Comparison of ENCODE assay signal across 18 mouse cellular contexts in genomic region chr6:53448317-53448870, GRCm38 (mm10).
DNase-seq lines count a peak whose midpoint lies in the region; ATAC-seq and TF ChIP-seq lines count a peak whose summit lies in the region.
"Had no signal": no experiment of that assay in that cellular context is flagged by ENCODE, and none has a peak within 500 bp of the region (broad histone marks: within the 10 kb centered on the region; RNA-seq: fewer than 3 reads in every experiment).

No protein-coding gene starts in this region.

- H3K36me3 ChIP-seq in CH12.LX (replicated peaks in 1 of 2; ENCODE audit: control insufficient read depth in 1 of 2, insufficient read depth in 1 of 2, low read length in 1 of 2) = no peaks in the 10 kb centered on the region
- no peaks in the 10 kb centered on the region for H3K36me3 ChIP-seq in limb, embryonic 11.5 days (ENCODE audit: control insufficient read depth, insufficient read depth, low read length)
- H3K36me3 ChIP-seq: embryonic facial prominence, embryonic 13.5 days; heart, embryonic 10.5 days had no signal

- no peak for ATAC-seq in limb, embryonic 11.5 days (ENCODE audit: insufficient number of reproducible peaks, low FRiP score, low TSS enrichment, low read depth)
- peak; percentile 64 for ATAC-seq in megakaryocyte, adult 5-6 weeks (ENCODE audit: poor library complexity, severe bottlenecking)
- no peak for ATAC-seq in frontal cortex, adult (ENCODE audit: low TSS enrichment)

- intact Hi-C loops in heart, postnatal 14 days (cut with DNase I) = no loop called here

- no peak for TF ChIP-seq POLR2A in CH12.LX (IDR thresholded peaks at IDR 0.05; ENCODE audit: low read depth, low read length)

- TF ChIP-seq EP300 in CH12.LX (IDR thresholded peaks at IDR 0.05; ENCODE audit: low read length) = peak; percentile 28; the same call in 1 of the 2 replicates

- 80% methylated on average over 9 of the region's 9 CpGs for WGBS in limb, embryonic 11.5 days

- dilution Hi-C loops in CH12.LX (cut with MboI; ENCODE audit: extremely low pct_ligation_motif_present, extremely low pct_unique_long_range_greater_than_20kb, low sequenced_read_pairs) = no loop called here

- H3K4me3 ChIP-seq in CH12.LX (replicated peaks in 1 of 3; ENCODE audit: low read depth in 2 of 3, low read length in 2 of 3, poor library complexity in 1 of 3) = no peak overlapping the region
- H3K4me3 ChIP-seq in limb, embryonic 11.5 days (ENCODE audit: low read depth, low read length) = no peak overlapping the region
- H3K4me3 ChIP-seq: embryonic facial prominence, embryonic 13.5 days; heart, embryonic 10.5 days had no signal

- in situ Hi-C loops in CH12.LX (cut with MboI; ENCODE audit: low pct_ligation_motif_present, low pct_unique_long_range_greater_than_20kb, low sequenced_read_pairs) = no loop called here

- peaks cover 1% of the 10 kb centered on the region for H3K27me3 ChIP-seq in CH12.LX (replicated peaks)
- no peaks in the 10 kb centered on the region for H3K27me3 ChIP-seq in limb, embryonic 11.5 days (ENCODE audit: control insufficient read depth, insufficient read depth, low read length)

- peak overlapping the region; percentile 46 for H3K4me2 ChIP-seq in CH12.LX (ENCODE audit: insufficient read depth, low read depth, poor library complexity, severe bottlenecking)
- no peak overlapping the region for H3K4me2 ChIP-seq in limb, embryonic 11.5 days (ENCODE audit: low read depth, severe bottlenecking)
- H3K4me2 ChIP-seq: embryonic facial prominence, embryonic 13.5 days; liver, embryonic 11.5 days had no signal

- TF ChIP-seq RAD21 in CH12.LX (IDR thresholded peaks at IDR 0.05; ENCODE audit: low read depth, low read length) = no peak

- H3K9ac ChIP-seq in CH12.LX (ENCODE audit: insufficient read depth, low read depth) = no peak overlapping the region
- no peak overlapping the region for H3K9ac ChIP-seq in limb, embryonic 11.5 days (ENCODE audit: low read length)
- H3K9ac ChIP-seq: embryonic facial prominence, embryonic 13.5 days had no signal

- peak; percentile 78 for DNase-seq in heart, adult 11 months
- no peak for DNase-seq in heart, postnatal 14 days
- peak; percentile 46 for DNase-seq in CH12.LX (ENCODE audit: extremely low read depth)
- no peak for DNase-seq in limb, embryonic 11.5 days (ENCODE audit: low spot score)
- no peak for DNase-seq in adrenal gland, adult (ENCODE audit: inconsistent age in 2 of 2, low spot score in 1 of 2)
- DNase-seq in heart, adult 8-10 months (ENCODE audit: low spot score) = no peak
- DNase-seq: adrenal gland, postnatal 10 days; cerebellum, adult 2 months; gastrocnemius, postnatal 14 days; heart, postnatal 10 days; kidney, postnatal 25 days; layer of hippocampus, adult 9-11 months; spleen, adult 18-20 months had no signal

- peaks cover 11 to 40% of the 10 kb centered on the region in 2 experiments for H3K4me1 ChIP-seq in CH12.LX (ENCODE audit: control insufficient read depth in 1 of 2, insufficient read depth in 2 of 2)
- peaks cover 49% of the 10 kb centered on the region for H3K4me1 ChIP-seq in limb, embryonic 11.5 days (ENCODE audit: control insufficient read depth, insufficient read depth, low read length)

- TF ChIP-seq CTCF in CH12.LX (conservative IDR thresholded peaks at IDR 0.05 in 1 of 2, IDR thresholded peaks at IDR 0.05 in 1 of 2; ENCODE audit: low read depth in 2 of 2, low read length in 2 of 2) = no peak

- no peaks in the 10 kb centered on the region for H3K9me3 ChIP-seq in CH12.LX (replicated peaks; ENCODE audit: low read length)
- H3K9me3 ChIP-seq in limb, embryonic 11.5 days (ENCODE audit: control insufficient read depth, low read length) = no peaks in the 10 kb centered on the region
- H3K9me3 ChIP-seq: embryonic facial prominence, embryonic 13.5 days; heart, embryonic 10.5 days had no signal

- no peak overlapping the region for H3K27ac ChIP-seq in CH12.LX (ENCODE audit: insufficient read depth, low read depth)
- H3K27ac ChIP-seq in limb, embryonic 11.5 days (replicated peaks; ENCODE audit: low read depth, low read length) = peak overlapping the region; percentile 60
- H3K27ac ChIP-seq: embryonic facial prominence, embryonic 13.5 days; heart, embryonic 10.5 days had no signal

- no peaks in the 10 kb centered on the region for H3K79me2 ChIP-seq in CH12.LX (replicated peaks; ENCODE audit: control insufficient read depth, extremely low read depth, insufficient read depth, poor library complexity, severe bottlenecking)

TF ChIP-seq in CH12.LX, 34 proteins besides CTCF, POLR2A, EP300 and RAD21:
- TF ChIP-seq JUND (conservative IDR thresholded peaks at IDR 0.05; ENCODE audit: low read depth, low read length) (no peak), MEF2A (IDR thresholded peaks at IDR 0.05; ENCODE audit: borderline replicate concordance, low read depth, low read length) (no peak), E2F4 (IDR thresholded peaks at IDR 0.05; ENCODE audit: insufficient replicate concordance, low read depth, low read length) (no peak), MYC (IDR thresholded peaks at IDR 0.05; ENCODE audit: low read depth, low read length) (0 out of 2 replicates have a peak, but pooled peaks have one; percentile 19)

Comparison
In these comparisons a context has a peak if more than half of its experiments do, and no peak if none do; other contexts are left out.
1. DNase-seq: peak in heart, adult 11 months (single experiment) and CH12.LX (single experiment); none in heart, postnatal 14 days (0 of 2), limb, embryonic 11.5 days (single experiment), adrenal gland, adult (0 of 2) and heart, adult 8-10 months (single experiment).